Mouse (Mus musculus) fibroblast of lung, adult 2 months (primary cell): ENCODE measurements around the gene Ttll11.

Experiments
- DNase-seq: peaks from one replicate; pipeline ENCODE4 v3.0.0-alpha.2; 2011; ENCODE audit warnings: low read depth

Gene Ttll11

DNA sequence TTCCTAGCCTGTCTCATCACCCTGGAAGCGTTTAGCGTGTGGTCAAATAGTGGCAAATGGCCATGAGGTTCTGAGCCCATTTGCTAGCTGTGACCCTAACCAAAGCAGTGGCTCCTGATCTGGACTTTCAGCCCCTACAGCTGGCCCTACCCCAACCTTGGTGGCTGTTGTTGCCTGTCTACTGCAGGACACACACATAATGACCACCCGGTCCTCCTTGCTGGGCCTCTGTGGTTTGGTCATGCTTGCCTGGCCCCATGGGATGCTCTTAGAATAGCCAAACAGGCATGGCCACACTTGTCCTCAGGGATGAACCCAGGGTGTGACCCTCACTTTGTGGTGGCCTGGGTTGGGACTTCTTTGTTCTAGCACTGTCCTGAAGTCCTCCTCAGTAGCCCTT, 80.0 kb downstream of the Ttll11 start:
- DNase-seq, result no peak

GRCm38 (mm10) chr2:35899135-35899474, 80.6 kb downstream of the Ttll11 start:
- no peak for DNase-seq

GRCm38 (mm10) chr2:35898425-35899134, 81.1 kb downstream of the Ttll11 start:
- peak; percentile 98 for DNase-seq

GRCm38 (mm10) chr2:35897125-35897524, 82.6 kb downstream of the Ttll11 start:
- no peak for DNase-seq

- DNase-seq, result no peak
Observed at GRCm38 (mm10) chr2:35894512-35894911, 85.2 kb downstream of the Ttll11 start.

GRCm38 (mm10) chr2:35890635-35891034, 89.1 kb downstream of the Ttll11 start:
- DNase-seq, result no peak

DNA sequence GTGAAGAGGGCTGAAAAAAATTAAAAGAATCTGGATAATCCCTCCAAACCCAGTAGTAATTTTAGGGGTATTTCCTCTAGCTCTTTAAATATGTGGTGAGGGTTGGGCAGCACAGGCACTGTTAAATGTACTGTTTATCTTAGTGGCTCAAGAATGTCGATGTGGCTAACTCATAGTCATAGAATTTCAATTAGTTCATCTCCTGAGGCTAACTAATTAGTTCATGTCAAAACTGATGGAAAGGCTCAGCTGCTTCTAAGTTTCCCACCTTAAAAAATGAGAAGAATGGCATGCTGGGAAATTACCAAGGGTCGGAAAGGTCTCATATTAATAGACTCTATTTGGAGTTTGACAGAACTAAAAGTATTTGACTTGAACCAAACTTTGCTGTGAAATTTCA, 89.9 kb downstream of the Ttll11 start:
- peak; percentile 57 for DNase-seq

DNA sequence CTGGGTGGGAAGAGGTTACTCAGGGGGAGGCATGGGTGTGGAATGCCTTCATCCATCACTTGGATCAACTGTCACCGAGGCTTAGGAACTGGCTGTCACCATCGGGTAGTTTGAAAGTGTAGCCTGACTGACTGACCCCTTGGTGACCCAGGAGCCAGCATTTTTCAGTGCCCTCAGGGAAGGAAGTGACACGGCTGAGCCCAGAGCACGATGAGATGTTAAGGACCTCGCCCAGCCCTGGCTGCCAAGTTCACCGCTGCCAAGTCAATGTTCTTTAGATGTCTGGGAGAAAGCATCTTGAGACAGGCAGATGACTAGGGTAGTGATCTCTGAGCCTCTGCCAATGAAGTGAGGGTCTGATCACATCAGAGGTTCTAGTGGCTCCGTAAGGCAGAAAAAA, 95.4 kb downstream of the Ttll11 start:
- DNase-seq, result no peak

DNA sequence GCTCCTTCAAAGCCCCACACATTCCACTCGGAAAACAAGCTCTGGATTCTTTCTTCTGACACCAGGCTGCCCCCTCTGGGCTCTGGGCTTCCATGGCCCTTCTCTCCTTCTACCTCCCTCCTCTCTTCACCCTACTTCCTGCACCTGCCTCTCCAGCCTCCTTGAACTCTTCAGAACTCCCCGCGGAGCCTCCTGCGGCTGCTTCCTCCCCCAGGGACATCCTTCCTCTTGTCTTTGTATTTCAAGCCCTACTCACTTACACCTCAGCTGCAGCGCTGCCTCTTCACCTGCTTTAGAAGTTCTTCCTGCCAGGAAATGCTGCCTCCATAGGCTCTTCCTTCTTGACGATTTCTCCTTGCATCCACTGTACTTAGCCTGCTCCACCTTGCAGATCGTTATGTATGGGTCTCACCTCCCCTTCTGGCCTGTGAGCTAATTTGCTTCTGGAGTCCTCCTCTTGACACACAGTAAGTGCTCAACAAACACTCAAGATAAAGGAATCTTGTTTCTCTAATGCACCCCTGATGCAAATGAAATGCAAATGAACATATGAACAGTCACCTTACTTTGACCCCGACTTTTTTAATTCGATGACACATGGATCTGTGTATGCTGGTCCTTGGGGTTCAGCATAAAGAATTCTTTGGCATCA, 97.3 kb downstream of the Ttll11 start:
- no peak for DNase-seq

DNA sequence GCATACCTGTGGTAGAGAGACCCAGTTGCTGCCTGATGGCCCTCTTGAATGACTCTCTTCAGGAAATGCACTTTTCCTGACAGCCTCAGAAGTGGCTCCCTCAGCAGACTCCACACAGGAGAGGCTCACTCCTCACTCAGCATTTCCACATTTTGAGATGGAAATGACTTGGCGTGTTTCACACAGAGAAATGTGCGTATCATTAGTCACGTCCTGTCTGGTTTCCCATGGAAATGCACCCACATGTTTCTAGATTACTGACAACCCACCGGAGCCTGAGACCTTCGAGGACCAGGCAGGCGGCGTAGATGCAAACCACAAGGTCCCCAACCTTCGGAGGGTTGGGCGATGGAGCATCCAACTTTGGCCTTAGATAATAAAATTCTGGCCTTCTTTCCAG, 97.8 kb downstream of the Ttll11 start:
- peak; percentile 63 for DNase-seq

DNA sequence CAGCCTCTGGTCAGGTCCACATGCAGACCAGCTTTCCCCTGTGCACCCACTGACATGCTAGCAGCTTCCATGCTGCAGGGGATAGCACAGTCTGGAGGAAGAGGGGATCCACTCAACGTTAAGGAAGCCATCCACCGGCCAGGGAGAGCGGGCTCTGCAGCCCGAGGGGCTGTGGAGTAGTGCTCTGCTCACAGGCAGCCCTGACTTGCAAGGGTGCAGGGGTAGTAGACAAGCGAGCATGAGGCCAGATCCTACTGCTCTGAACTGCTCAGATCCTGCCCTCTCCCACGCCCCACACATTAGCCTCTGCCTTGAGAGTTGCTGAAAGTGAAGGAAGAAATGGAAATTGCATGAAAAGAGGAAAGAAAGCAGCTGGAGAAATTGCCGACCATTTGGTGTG, 99.4 kb downstream of the Ttll11 start:
- DNase-seq, result no peak

DNA sequence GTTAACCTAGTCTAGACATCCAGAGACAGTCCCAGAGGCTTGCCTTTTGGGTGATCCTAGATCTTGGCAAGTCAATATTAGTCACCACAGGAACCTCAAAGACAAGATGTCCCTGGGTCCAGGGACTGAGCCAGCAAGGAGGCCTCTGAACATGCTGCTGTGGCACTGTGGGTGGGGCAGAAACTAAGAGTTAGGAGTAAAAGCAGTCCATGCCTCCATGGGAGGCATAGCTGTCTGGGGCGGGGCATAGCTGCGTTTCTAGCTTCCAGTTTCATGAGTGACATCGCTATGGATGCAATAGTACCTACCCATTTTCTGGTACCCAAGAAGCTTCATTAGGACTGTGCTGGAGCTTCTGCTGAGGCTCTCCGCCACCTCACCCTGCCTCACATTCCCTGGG, 99.8 kb downstream of the Ttll11 start:
- DNase-seq, result no peak

GRCm38 (mm10) chr2:35878506-35878905, 101.2 kb downstream of the Ttll11 start:
- DNase-seq, result no peak

- DNase-seq, result no peak
Observed at GRCm38 (mm10) chr2:35875572-35875971, 104.1 kb downstream of the Ttll11 start.

DNA sequence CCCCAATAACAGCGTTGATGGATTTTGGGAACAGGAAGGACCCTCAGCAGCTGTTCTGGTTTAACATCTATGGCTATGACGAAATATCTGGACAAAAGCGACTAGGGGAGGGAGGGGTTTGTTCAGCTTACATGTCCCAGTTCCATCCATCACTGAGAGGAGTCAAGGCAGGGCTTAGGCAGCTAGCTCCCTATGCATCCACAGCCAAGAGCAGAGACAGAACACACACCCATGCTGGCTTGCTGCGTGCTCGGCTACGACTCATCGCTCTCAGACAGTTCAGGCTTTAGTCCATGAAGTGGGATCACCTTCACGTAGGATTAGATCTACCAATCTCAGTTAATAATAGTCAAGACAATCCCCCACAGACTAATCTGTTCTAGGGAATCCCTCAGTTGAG, 105.3 kb downstream of the Ttll11 start:
- DNase-seq, result no peak

- DNase-seq, result no peak
Observed at GRCm38 (mm10) chr2:35869165-35869564, 110.5 kb downstream of the Ttll11 start.

GRCm38 (mm10) chr2:35863284-35863683, 116.4 kb downstream of the Ttll11 start:
- DNase-seq, result no peak

GRCm38 (mm10) chr2:35861185-35861584, 118.5 kb downstream of the Ttll11 start:
- no peak for DNase-seq

GRCm38 (mm10) chr2:35860394-35860744, 119.3 kb downstream of the Ttll11 start:
- no peak for DNase-seq

DNA sequence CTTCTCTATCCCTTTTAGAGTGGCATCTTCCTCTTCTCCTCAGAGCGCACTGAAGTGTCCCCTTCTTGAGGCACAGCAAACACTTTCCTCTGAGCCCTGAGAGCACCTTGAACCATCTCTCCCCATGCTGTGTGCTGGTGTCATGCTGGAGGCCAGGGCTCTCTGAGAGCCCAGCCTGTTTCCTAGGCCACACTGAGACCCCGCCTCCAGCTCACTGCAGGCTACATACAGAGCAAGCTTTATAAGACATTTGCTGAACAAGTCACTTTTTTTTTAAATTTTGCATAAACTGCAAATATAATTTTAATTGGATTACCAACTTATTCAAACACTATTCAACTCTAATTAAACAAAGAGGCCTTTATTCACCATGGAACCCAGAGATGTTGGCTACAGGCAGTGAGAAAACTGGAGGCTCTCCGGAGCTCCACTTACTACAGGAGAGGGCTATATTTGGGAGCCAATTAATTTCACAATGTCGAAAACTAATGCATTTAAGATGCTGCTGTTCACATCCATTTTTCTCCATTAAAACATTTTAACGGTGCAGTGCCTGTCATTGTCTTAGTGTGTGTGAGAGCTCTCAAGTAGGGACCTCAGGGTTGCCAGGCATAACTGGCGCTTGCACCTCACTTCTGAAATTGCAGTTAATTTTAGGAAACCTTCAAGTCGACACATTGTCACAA, 119.9 kb downstream of the Ttll11 start:
- no peak for DNase-seq

DNA sequence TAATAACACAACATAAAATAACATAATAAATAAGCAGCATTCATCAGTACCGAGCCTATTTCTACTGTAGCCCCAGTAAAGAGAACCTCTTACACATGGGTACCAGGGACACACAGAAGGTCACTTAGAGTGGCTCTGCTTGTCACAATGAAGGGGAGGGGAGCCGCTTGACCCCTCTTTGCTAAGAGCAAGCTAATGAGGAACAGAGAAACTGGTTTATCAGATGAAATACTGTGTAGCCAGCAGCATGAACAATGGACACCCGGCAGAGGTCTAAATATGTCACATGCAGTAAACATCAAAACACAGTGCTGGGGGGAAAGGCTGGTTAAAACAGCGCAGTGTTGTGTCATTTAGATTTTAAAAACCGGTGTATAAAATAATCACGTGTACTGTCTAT, 121.4 kb downstream of the Ttll11 start:
- DNase-seq, result no peak

- DNase-seq, result no peak
Observed at GRCm38 (mm10) chr2:35856901-35857300, 122.8 kb downstream of the Ttll11 start.

- no peak for DNase-seq
Observed at GRCm38 (mm10) chr2:35854877-35855276, 124.8 kb downstream of the Ttll11 start.

DNA sequence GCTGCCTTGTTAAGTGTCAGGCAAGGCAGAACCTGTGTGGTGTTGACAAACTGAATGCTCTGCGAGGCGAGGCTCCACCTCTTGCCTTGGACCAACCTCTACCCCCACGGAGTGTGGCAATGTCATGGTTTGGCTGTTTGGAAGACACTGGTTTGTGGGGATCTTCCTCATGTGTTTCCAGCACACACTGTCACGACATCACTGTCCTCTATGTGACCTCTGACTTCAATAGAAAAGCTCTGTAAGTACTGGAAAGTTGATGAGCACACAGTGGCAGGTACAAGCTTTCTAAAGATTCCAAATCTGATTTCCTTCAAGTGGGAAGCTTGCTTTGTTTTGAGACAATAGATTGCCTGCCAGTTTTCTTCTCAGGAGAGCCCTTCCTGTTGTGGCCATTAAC, 126.7 kb downstream of the Ttll11 start:
- no peak for DNase-seq
